Mouse (Mus musculus): Measurements from ENCODE around the gene Prr11.

The Prr11 gene

DNA sequence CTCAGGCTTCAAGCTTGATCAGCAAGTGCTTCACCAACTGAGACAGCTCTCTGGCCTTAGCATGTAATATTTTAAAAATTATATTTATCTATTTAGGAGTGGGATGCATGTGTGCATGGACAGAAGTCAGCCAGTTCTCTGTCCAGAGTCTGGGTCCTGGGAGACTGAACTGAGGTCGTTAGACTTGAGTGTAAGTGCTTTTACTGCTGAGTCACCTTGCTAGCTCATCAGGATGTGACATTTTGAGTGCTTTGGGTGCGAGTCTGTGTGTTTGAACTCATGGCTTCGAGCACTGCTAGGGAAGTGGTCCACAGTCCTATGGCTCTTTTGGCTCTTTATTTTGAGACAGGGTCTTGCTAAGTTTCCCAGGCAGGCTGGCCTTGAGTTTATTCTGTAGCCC lies 65.5 kb downstream of the Prr11 start:
- no peak for DNase-seq

DNA sequence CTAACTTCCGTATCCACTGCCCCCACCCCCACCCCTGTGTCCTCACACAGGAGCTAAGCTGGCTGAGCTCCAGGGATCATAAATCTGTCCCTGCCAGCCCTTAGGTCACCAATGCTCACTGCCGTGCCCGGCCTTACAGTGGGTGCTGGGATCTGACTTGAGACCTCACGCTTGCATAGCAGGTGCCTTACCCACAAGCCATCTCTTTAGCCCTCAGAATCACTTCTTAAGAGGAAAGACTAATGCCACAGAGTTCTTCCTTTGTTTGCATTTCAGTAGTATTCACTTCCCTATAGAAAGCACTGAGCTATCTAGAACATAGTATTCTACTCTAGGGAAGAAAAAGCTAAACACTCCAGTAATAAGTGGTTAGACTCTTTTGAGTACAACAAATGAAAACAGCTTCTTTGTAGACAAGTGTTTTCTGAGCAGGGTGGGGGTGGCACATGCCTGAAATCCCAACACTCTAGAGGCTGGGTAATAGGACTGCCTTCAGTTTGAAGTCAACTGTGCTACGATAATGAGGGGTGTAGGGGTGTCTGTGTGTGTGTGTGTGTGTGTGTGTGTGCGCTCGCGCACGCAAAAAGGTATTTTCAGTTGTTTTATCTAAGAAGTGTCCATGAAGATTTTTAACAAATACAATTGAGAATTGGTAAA lies 69.1 kb downstream of the Prr11 start:
- no peak for DNase-seq

Measured in thymus, postnatal 25 days (tissue).